Mouse (Mus musculus) c-Kit-positive CD71-positive TER-119-negative erythroid progenitor cells, embryonic 14.5 days (primary cell): ENCODE results near the gene Acvr1.

ENCODE experiments used
- DNase-seq: peaks from one replicate; pipeline ENCODE4 v3.0.0-alpha.2; 2013; ENCODE audit warnings: low read depth

Gene Acvr1

GRCm38 (mm10) chr2:58408926-58409634, 157.9 kb downstream of the Acvr1 start:
- no peak for DNase-seq

GRCm38 (mm10) chr2:58403481-58403880, 163.5 kb downstream of the Acvr1 start:
- DNase-seq = no peak

DNA sequence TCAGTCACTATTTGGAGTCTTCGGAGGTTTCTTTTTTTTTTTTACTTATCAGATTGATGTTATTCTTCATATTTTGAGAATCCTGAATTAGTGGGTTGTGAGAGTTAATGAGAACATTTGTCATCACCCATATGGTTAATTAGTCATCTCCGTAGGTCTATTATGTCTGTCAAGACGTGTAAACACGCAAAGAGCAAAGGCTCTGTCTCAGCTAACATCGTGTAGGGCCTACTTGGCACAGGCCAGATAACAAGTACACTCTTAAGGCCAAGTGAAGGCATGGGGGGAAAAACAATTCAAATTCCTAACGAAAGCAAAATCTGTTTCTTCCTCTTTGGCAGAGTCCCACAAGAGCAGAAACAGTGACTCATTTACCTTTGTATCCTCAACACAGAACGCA, 178.4 kb downstream of the Acvr1 start:
- DNase-seq = no peak

- no peak for DNase-seq
Measured at GRCm38 (mm10) chr2:58380020-58380419, 186.9 kb downstream of the Acvr1 start.

DNA sequence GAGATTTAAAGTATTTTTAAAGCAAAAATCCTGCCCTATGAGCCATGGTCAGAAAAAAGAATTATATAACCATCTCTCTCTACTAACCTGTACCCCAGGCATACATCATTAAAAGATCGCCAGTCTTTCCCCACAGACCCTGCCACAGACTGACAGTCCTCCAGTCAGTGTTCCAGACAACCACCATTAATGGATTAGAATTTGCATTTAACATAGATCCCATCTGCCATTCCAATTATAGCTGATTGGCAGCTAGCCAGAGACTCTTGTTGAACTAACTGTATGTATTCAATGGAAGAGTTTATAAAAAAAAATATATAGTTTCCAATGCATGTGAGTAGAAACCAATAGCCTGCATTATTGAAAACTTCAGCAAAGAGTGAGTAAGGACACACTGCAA, 187.5 kb downstream of the Acvr1 start:
- DNase-seq = no peak

- no peak for DNase-seq
Measured at GRCm38 (mm10) chr2:58377417-58378130, 189.4 kb downstream of the Acvr1 start.

- no peak for DNase-seq
Measured at GRCm38 (mm10) chr2:58366196-58366595, 200.8 kb downstream of the Acvr1 start.

DNA sequence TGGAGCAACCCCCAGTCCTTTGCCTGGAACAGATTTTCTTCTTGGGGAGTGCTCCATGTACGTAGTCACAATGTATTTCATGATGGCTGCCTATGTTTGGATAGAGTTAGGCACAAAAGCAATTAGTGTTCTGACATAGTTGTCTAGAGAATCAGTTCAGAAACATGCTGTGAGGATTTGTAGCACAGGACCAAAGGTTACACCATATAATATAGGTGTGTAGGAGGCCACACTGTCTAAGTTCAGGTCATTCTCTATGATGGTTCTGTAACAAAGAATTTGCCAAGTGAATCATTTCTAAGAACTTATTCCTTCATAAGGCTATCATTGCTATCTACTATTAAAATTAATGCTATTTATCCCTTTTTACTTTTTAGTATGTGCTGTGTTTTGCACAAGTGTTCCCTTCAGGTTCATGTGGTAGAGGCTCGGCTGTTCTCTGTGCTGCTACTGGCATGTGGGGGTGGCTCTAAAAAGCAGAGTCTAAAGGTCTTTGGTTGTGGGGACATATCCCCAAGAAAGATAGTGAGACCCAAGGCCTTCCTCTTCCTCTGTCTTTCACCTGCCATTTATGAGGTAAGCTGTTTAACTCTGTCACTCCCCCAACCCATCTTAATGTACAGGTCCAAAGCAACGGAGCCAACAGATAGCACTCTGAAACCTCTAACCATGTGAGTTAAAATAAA, 205.5 kb downstream of the Acvr1 start:
- DNase-seq = no peak

DNA sequence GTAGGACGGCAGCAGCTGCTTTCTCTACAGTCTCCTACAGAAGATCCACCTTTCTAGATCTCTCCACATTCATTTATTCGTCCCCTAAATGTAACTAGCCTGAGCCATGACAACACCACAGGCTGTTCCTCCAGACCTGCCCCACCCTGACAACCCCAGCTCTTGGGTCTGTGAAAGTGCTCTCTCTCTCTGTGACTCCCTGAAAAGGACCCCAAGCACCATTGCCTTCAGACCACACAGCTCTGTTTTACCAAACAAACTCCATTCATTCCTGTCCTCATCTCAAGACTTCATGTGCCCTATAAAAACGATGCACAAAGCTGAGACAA, 208.9 kb downstream of the Acvr1 start:
- no peak for DNase-seq

GRCm38 (mm10) chr2:58357414-58358131, 209.4 kb downstream of the Acvr1 start, which contains the start of gene Acvr1c:
Acvr1c (minus strand) TSS chr2:58357895.
- DNase-seq = no peak

GRCm38 (mm10) chr2:58357068-58357413, 209.9 kb downstream of the Acvr1 start:
- no peak for DNase-seq

DNA sequence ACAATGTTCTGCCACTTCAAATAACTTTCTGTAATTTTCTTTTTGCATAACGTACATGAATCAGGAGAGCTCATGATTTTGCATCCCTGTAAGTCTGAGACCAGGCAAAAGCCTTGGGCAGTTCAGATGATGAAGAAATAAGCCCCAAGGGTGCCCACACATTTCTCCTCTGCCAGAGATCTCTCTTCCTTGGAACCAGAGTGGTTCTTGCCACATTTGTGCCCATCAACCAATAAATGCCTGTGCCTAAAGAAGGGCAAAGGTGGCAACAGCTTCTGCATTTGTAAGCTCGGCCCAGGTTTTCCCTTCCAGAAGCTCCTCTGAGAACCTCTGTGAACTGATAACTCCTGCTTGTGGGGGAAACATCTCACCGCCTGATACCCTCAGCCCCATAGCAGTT, 212.6 kb downstream of the Acvr1 start:
- DNase-seq = no peak

DNA sequence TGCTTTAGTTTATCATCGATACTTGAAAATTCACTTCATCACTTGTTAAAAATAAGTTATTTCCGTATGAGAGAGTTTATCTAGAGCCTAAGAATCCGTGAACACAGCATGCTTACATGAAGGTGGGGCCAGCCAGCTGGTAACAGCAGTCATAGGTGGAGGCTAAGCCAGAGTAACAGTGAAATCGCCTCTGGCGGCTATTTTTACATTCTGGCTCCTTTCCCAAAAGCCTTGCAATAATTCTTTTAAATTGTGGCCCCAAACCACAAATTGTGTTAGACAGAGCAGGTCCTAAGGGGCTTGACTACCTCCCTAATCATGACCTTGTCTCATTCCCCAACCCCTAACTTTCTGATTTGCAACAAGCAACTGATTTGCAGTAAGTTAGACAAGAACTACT, 214.1 kb downstream of the Acvr1 start:
- DNase-seq = no peak

GRCm38 (mm10) chr2:58350657-58351056, 216.3 kb downstream of the Acvr1 start:
- DNase-seq = no peak
